Mouse (Mus musculus) heart, embryonic 16.5 days (tissue): ENCODE results near the gene Lrrc31. TPM values are rescaled to one million over a fixed set of nuclear protein-coding genes. Genes with fewer than 3 reads are reported as not detected.

Experiments used
- ATAC-seq: fragments of 200-750 bp; cut with Nextera tagmentation; replicated peaks from 2 replicates; pipeline ENCODE4 v1.8.0; 2017; ENCODE audit warnings: moderate number of reproducible peaks; ENCODE audit not compliant: insufficient read depth, low FRiP score; ENCODE audit errors: extremely low read depth
- H3K27ac ChIP-seq: fragments of 300-500 bp; sonication (generic); 2 replicates; pipeline ENCODE4 v1.5.1; 2014; ENCODE audit warnings: mild to moderate bottlenecking, low read length, control low read depth, moderate library complexity
- H3K27me3 ChIP-seq: fragments of 300-500 bp; sonication (generic); 2 replicates; pipeline ENCODE4 v1.6.1; 2014; ENCODE audit warnings: low read length, mixed read lengths; ENCODE audit not compliant: control insufficient read depth, insufficient read depth
- H3K36me3 ChIP-seq: fragments of 300-500 bp; sonication (generic); 2 replicates; pipeline ENCODE4 v1.6.1; 2014; ENCODE audit not compliant: control insufficient read depth, insufficient read depth
- H3K4me1 ChIP-seq: fragments of 300-500 bp; sonication (generic); 2 replicates; pipeline ENCODE4 v1.6.1; 2014; ENCODE audit warnings: low read length, mixed read lengths; ENCODE audit not compliant: control insufficient read depth, insufficient read depth
- H3K4me2 ChIP-seq: fragments of 300-500 bp; sonication (generic); 2 replicates; pipeline ENCODE4 v1.6.1; 2014; ENCODE audit warnings: low read depth, mild to moderate bottlenecking, control low read depth, low read length
- H3K4me3 ChIP-seq: fragments of 300-500 bp; sonication (generic); 2 replicates; pipeline ENCODE4 v1.5.1; 2014; ENCODE audit warnings: mild to moderate bottlenecking, control low read depth, low read length
- H3K9ac ChIP-seq: fragments of 300-500 bp; sonication (generic); 2 replicates; pipeline ENCODE4 v1.6.1; 2014; ENCODE audit warnings: low read length, control low read depth
- H3K9me3 ChIP-seq: fragments of 300-500 bp; sonication (generic); replicated peaks from 2 replicates; pipeline ENCODE4 v1.6.1; 2016; ENCODE audit warnings: low read length; ENCODE audit not compliant: control insufficient read depth
- WGBS: fragments of 180-500 bp; shearing (Covaris S2); extraction: QIAGEN DNeasy Blood & Tissue Kit; methylation state at CpG from one replicate; pipeline ENCODE4 v1.1.7; 2014; 5-methylcytosine and 5-hydroxymethylcytosine counted together
- polyA plus RNA-seq: library from polyadenylated mRNA; unstranded; fragments of >200 nt; fragmentation: Nextera tagmentation; extraction: Ambion mirVana; gene quantifications from 2 replicates; pipeline ENCODE4 v1.2.1, GENCODE M21; 2015

The Lrrc31 gene
- polyA plus RNA-seq, 1 experiment from 2014 or later, result 0.13 TPM

DNA sequence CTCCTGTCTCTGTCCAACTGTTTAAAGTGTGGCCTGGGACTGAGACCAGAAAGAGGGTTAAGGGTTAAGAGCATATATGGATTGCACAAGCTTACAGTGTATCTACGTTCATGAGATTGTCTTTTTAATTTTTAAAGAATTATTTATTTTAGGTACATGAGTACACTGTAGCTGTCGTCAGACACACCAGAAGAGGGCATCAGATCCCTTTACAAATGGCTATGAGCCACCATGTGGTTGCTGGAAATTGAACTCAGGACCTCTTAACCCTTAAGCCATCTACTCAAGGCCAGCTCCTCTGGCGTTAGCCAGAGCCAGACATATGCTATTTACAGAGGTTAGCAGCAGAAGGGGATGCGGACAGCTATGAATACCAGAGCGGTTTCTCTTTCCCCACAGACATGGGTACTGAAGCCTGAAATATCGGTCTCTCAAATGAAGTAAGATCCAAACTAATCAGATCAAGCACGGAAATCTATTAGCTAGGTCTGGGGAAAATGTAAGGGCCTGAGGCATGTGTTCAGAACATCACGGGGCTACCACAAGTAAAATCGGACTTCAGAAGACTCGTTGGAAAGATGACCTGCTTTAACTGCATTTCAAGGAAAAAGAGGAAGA is 25.3 kb upstream of the Lrrc31 start:
- Histone ChIP-seq H3K27me3 (no peaks in the 10 kb centered on the region), H3K36me3 (no peaks in the 10 kb centered on the region), H3K4me3 (no peak overlapping the region), H3K4me2 (no peak overlapping the region), H3K9ac (no peak overlapping the region), H3K9me3 (no peaks in the 10 kb centered on the region), H3K27ac (no peak overlapping the region), H3K4me1 (no peaks in the 10 kb centered on the region)
- WGBS, result 68% methylated on average over 10 of the region's 10 CpGs
- no peak for ATAC-seq

DNA sequence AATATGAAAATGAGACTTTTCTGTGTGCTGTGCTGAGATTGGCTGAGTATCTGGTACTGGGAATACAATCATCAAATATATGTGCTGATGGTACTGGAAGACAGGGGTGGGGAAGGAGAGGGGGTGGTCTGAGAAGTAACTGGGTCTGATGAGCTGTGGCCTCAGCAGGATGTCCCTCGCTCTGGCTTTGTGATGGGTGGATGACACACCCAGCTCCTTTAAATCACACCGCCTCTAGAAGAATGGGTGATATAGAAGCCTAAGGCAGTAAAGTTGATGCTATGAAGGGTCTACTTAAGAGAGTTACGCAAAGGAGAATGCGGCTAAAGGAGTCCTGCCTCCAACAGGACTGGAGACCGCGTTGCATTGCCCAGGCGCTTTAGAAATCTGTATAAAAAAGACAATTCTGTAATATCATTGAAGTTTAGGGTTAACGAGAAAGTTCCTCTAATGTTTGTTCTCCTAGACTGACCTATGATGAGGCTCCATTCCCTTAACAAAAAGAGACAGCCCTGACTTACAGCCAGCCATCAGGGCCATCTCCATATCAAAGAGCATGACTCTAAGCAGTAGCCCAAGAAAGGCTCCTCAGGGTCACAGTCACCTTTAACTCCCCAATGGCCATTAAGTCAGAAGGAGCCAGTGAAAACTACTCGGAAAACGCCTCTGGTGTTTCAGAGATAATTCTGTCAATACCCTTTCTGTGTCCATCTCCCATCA is 24.6 kb upstream of the Lrrc31 start:
- H3K4me3 ChIP-seq, result no peak overlapping the region
- no peaks in the 10 kb centered on the region for H3K27me3 ChIP-seq
- no peaks in the 10 kb centered on the region for H3K9me3 ChIP-seq
- no peak overlapping the region for H3K4me2 ChIP-seq
- no peaks in the 10 kb centered on the region for H3K4me1 ChIP-seq
- H3K36me3 ChIP-seq, result no peaks in the 10 kb centered on the region
- 56% methylated on average over 10 of the region's 10 CpGs for WGBS
- no peak overlapping the region for H3K9ac ChIP-seq
- no peak for ATAC-seq
- H3K27ac ChIP-seq, result no peak overlapping the region

DNA sequence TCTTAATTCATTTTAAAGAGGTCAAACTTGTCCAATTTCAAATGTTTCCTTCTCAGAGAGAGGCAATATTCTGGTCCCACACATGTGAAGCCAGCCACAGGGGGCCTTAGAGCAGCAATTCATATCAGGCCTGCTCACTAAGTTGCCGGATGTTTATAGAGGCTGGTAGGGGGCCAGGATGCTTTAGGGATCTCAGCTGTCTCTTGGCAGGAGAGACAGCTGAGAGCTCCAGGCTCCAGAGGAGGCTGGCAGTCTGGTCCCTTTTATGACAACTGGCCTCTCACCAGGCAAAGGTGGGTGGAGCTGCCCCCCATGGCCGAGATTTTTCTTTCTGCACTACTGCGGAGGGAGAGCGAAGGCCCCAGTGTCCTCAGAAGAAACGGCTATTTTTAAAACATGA is 23.5 kb upstream of the Lrrc31 start:
- Histone ChIP-seq H3K9me3 (no peaks in the 10 kb centered on the region), H3K27me3 (no peaks in the 10 kb centered on the region), H3K9ac (no peak overlapping the region), H3K27ac (no peak overlapping the region), H3K4me3 (no peak overlapping the region), H3K4me1 (no peaks in the 10 kb centered on the region), H3K4me2 (no peak overlapping the region), H3K36me3 (no peaks in the 10 kb centered on the region)
- ATAC-seq, result no peak
- 29% methylated on average over 5 of the region's 5 CpGs for WGBS

DNA sequence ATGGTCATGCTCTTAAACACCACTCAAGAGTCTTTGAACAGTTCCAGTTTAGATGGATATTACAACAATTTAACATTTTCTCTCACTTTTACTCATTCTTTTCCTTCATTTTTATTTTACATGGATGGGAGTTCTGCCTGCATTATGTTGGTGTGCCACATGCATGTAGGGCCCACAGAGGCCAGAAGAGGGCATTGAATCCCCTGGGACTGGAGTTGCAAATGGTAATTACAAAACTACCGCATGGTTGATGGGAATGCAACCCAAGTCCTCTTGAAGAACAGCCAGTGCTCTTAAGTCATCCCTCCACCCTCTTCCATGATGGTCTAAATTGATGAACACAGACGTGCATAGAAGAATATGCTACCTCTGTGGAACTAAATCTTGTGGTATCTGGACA is 22.8 kb upstream of the Lrrc31 start:
- H3K27me3 ChIP-seq, result no peaks in the 10 kb centered on the region
- H3K4me1 ChIP-seq, result no peaks in the 10 kb centered on the region
- no peaks in the 10 kb centered on the region for H3K36me3 ChIP-seq
- no peaks in the 10 kb centered on the region for H3K9me3 ChIP-seq
- H3K9ac ChIP-seq, result no peak overlapping the region
- no peak overlapping the region for H3K27ac ChIP-seq
- ATAC-seq, result no peak
- WGBS, result 87% methylated on average over 2 of the region's 2 CpGs
- no peak overlapping the region for H3K4me2 ChIP-seq
- no peak overlapping the region for H3K4me3 ChIP-seq

DNA sequence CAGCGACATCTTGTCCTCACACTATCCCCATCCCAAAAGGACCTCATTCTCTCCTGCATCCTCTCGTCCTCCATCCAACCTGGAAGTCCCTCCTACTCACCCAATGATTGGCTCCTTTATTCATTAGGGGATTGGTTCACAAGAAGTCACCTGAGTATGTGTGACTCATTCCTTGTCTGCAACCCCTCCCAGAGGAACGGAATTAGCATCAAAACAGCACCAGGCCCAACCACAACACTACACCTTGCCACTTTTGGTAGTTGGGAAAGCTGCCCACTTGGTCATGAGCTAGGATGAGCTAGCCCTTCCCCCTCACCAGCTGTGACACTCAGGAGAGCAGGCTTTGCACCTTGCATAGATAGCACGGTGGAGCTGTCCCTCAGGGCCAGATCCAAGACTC is 22.4 kb upstream of the Lrrc31 start:
- H3K27ac ChIP-seq, result no peak overlapping the region
- ATAC-seq, result no peak
- H3K4me1 ChIP-seq, result no peaks in the 10 kb centered on the region
- H3K4me3 ChIP-seq, result no peak overlapping the region
- H3K27me3 ChIP-seq, result no peaks in the 10 kb centered on the region
- H3K9me3 ChIP-seq, result no peaks in the 10 kb centered on the region
- H3K9ac ChIP-seq, result no peak overlapping the region
- no peak overlapping the region for H3K4me2 ChIP-seq
- 74% methylated on average over 4 of the region's 4 CpGs for WGBS
- no peaks in the 10 kb centered on the region for H3K36me3 ChIP-seq

DNA sequence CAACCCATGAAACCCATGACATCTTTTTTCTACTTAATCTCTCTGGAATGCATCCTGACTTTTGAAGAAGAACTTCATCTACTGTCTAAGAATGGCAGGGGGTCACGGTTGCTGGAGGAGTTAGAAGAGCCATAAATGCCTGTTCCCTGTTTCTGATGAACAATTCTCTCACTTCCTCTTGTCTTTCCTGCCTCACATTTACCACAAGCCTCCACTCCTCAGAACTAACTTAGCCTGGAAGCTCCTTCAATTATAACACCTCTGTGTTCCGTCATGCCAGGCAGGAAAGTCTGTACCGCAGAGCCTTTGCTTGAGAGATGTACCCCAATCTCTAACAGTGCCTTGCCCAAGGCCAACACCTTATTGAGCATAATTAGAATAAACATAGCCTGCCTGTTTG is 19.0 kb upstream of the Lrrc31 start:
- ATAC-seq, result no peak

DNA sequence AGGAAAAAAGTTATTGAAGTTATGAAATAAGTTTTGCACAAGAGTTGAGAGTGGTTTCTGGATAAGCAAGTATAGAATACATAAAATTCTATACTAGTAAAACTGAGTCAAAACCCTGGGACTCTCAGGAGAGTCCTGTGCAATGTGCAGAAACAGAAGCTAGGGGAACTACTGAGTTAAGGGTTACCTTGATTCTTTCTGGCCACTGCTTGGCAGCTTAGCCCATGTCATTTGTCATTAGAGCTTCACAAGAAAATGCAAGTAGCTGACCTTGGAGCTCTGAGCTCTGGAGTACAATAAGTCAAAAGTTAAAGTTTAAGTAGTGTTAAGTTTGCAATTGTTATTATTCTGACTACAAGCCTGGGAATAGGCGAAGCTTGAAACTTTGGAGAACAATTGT is 13.7 kb upstream of the Lrrc31 start:
- Histone ChIP-seq H3K27me3 (no peaks in the 10 kb centered on the region), H3K4me1 (no peaks in the 10 kb centered on the region), H3K4me3 (no peak overlapping the region), H3K36me3 (no peaks in the 10 kb centered on the region), H3K27ac (no peak overlapping the region), H3K4me2 (no peak overlapping the region), H3K9me3 (no peaks in the 10 kb centered on the region), H3K9ac (no peak overlapping the region)
- no peak for ATAC-seq
- WGBS, result 78% methylated on average over 1 of the region's 1 CpGs

More for the DNA sequence above, 19.0 kb upstream of the Lrrc31 start:
- H3K27ac ChIP-seq, result no peak overlapping the region
- WGBS, result 76% methylated on average over 3 of the region's 3 CpGs
- H3K4me3 ChIP-seq, result no peak overlapping the region
- H3K4me2 ChIP-seq, result no peak overlapping the region
- H3K36me3 ChIP-seq, result no peaks in the 10 kb centered on the region
- no peaks in the 10 kb centered on the region for H3K9me3 ChIP-seq
- no peaks in the 10 kb centered on the region for H3K27me3 ChIP-seq
- H3K4me1 ChIP-seq, result no peaks in the 10 kb centered on the region
- no peak overlapping the region for H3K9ac ChIP-seq

DNA sequence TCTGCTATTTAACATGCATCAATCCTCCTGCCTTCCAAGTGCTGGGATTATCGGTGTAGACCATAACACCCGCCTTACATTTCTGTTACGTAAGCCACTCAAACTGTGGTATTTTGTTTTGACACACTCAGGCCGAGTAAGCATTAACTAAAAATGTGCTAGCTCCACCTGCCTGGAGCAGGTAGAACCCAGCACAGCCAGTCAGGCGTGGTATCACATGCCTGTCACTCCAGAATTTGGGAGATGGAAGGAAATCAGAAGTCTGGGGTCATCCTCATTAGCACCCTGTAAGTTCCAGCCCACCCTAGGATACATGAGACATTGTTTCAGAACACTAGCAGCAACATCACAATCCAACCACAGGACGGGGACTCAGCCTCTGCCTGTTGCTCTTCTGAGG is 10.5 kb upstream of the Lrrc31 start:
- Histone ChIP-seq H3K4me1 (no peaks in the 10 kb centered on the region), H3K27ac (no peak overlapping the region), H3K9me3 (no peaks in the 10 kb centered on the region), H3K4me2 (no peak overlapping the region), H3K27me3 (no peaks in the 10 kb centered on the region), H3K36me3 (no peaks in the 10 kb centered on the region), H3K4me3 (no peak overlapping the region), H3K9ac (no peak overlapping the region)
- WGBS, result 78% methylated on average over 6 of the region's 6 CpGs
- ATAC-seq, result no peak

DNA sequence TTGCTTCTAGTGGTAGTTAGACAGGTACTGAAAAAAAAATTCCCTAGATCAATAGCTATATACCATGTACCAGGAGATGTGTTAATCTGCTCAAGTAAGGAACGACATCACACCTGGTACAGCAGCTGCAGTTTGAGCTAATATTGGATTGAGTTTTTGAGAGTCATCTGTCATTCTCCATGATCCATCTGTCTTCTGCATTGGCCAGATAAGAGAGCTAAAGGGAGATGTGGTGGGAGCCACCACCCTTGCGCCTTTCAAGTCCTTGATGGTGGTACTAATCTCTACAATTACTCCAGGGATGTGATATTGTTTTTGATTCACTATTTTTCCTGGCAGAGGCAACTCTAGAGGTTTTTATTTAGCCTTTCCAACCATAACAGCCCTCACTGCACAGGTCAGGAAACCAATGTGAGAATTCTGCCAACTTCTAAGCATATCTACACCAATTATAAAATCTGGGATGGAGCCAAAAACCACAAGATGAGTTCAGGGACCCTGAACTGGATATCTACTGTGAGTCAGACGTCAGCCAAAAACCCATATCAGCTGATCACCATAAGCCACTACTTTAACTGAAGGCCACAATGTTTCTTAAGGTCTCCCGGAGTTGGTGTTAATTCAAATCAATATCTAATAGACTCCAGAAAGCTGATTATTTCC is 7.1 kb upstream of the Lrrc31 start:
- 58% methylated on average over 4 of the region's 4 CpGs for WGBS
- ATAC-seq, result no peak
- Histone ChIP-seq H3K9ac (no peak overlapping the region), H3K9me3 (no peaks in the 10 kb centered on the region), H3K4me1 (no peaks in the 10 kb centered on the region), H3K27ac (no peak overlapping the region), H3K27me3 (no peaks in the 10 kb centered on the region), H3K4me3 (no peak overlapping the region), H3K4me2 (no peak overlapping the region), H3K36me3 (no peaks in the 10 kb centered on the region)
